Mouse (Mus musculus): ENCODE data around the gene Senp1.

GRCm38 (mm10) chr15:98035076-98035755 lies 58.3 kb downstream of the Senp1 start:
- no peak for TF ChIP-seq CTCF (IDR thresholded peaks at IDR 0.05; ENCODE audit: low read depth, low read length)
- no peak for TF ChIP-seq GATA2 (IDR thresholded peaks at IDR 0.05; ENCODE audit: borderline replicate concordance, low read depth, low read length)
- no peak for TF ChIP-seq GATA1 (IDR thresholded peaks at IDR 0.05; ENCODE audit: borderline replicate concordance, low read length)
